Mouse (Mus musculus): ENCODE results near the gene Tmem110. TPM values are rescaled to one million over a fixed set of nuclear protein-coding genes. Genes with fewer than 3 reads are reported as not detected.
A peak's percentile ranks its signal among the peaks of the same experiment; 100 is the strongest.

The Tmem110 gene
- polyA plus RNA-seq, 1 experiment from 2014 or later, result 25.8 TPM

- 85% methylated on average over 10 of the region's 10 CpGs for WGBS
Observed at GRCm38 (mm10) chr14:30868826-30869225, 43.4 kb downstream of the Tmem110 start.

DNA sequence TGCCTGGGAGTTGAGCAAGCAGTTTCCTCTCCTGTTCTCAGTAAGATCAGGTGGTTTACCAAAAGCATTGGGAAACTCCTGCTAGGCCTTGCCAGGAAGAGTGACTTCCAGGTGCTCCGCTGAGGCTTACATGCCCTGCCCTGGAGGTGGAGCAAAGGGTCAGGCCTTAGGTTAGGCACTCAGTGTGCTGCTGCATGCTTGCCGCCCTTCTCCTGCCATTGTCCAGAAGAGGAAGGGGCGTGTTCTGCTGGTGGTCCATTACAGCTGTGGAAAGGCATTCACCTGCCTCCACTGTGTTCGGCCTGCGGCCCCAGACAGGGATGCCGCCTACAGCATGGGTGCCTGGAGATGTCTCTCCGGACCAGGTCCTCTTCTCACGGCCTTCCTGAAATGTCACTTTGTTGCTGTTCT lies 44.0 kb downstream of the Tmem110 start:
- peaks cover 25% of the 10 kb centered on the region for H3K4me1 ChIP-seq
- H3K9ac ChIP-seq, result no peak overlapping the region
- no peaks in the 10 kb centered on the region for H3K27me3 ChIP-seq
- H3K4me3 ChIP-seq (replicated peaks), result no peak overlapping the region
- 78% methylated on average over 8 of the region's 8 CpGs for WGBS
- peaks cover 53% of the 10 kb centered on the region for H3K36me3 ChIP-seq
- H3K27ac ChIP-seq, result peak overlapping the region; percentile 84
- no peak for ATAC-seq (replicated peaks; ENCODE audit: low FRiP score)
- no peak overlapping the region for H3K4me2 ChIP-seq
- H3K9me3 ChIP-seq (replicated peaks), result no peaks in the 10 kb centered on the region

More at GRCm38 (mm10) chr14:30868826-30869225, 43.4 kb downstream of the Tmem110 start:
- ATAC-seq (replicated peaks; ENCODE audit: low FRiP score), result no peak
- no peaks in the 10 kb centered on the region for H3K27me3 ChIP-seq
- no peak overlapping the region for H3K4me2 ChIP-seq
- H3K36me3 ChIP-seq, result peaks cover 50% of the 10 kb centered on the region
- H3K4me1 ChIP-seq, result peaks cover 19% of the 10 kb centered on the region
- no peak overlapping the region for H3K4me3 ChIP-seq (replicated peaks)
- no peak overlapping the region for H3K9ac ChIP-seq
- no peaks in the 10 kb centered on the region for H3K9me3 ChIP-seq (replicated peaks)
- no peak overlapping the region for H3K27ac ChIP-seq

DNA sequence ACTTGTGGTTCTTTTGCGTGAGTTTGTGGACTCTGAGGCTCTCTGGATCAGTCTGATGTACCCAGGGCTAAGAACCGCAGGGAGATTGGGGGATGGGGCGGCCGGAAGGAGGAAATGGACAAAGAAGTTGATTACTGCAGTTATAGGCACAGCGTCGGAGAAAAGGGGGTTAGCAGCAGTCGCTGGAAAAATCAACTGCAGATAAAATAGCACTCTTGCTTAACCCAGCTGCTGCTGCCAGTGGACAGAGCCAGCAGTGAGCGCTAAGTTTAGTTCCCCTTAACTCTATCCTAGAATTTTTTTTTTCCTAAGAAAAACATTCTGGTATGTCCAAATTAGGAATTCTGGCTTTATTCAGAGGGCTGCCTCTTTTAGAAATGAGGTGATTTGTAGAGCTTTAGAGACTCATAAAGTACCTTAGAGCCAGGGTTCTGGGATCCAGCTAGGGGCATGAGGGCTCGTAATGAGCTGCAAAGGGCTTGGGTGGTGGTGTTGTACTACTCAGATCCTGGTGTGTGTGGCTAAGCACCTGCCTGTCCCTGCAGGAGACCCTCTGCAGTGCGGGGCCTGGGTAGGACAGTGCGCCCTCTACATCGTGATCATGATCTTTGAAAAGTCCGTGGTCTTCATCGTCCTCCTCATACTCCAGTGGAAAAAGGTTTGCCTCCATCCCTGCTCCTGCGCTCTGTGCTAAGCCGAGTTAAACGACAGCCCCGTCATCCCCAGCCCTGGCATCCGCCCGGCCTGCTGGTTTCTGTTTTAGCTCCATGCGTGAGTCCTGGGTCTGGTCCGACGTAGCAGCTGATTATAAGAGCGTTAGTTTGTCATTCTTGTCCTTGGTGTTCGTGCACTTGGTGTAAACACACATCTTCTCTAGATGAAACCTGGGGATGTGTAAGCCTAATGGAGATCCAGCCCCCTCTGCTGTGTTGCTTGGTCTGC lies 45.1 kb downstream of the Tmem110 start:
- Histone ChIP-seq H3K4me3 (replicated peaks) (no peak overlapping the region), H3K27me3 (no peaks in the 10 kb centered on the region), H3K27ac (peak overlapping the region; percentile 84), H3K4me1 (peaks cover 33% of the 10 kb centered on the region), H3K9ac (no peak overlapping the region), H3K36me3 (peaks cover 46% of the 10 kb centered on the region), H3K9me3 (replicated peaks) (no peaks in the 10 kb centered on the region), H3K4me2 (no peak overlapping the region)
- 75% methylated on average over 25 of the region's 25 CpGs for WGBS
- ATAC-seq (replicated peaks; ENCODE audit: low FRiP score), result no peak

DNA sequence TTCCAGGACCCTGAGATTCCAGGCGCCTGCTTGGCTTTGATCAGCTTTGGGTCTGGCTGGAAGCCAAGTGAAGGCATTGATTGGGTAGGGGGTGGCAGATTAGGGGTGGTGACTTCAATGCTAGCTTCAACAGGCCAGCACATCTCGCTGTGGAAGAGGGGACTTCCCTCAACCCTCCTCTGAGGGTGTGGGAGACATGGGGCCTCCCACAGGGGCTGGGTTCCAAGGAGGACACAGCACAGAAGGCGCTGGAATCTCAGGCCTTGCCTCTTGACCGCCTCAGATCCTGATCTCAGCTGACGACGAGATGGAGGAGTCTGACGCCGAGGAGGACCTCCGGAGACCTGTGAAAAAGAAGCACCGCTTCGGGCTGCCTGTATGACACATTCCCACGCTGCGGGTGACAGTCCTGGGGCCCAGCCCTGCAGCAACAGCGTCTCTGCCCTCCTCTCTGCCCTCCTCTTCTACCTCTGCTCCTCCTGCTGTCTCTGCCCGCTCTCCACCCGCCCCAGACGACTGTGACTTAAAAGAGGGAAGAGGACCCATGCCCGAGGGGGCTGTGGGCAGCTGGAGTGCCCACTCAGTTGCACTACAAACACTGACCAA lies 48.8 kb downstream of the Tmem110 start:
- no peaks in the 10 kb centered on the region for H3K9me3 ChIP-seq (replicated peaks)
- no peak overlapping the region for H3K4me2 ChIP-seq
- H3K27ac ChIP-seq, result no peak overlapping the region
- WGBS, result 69% methylated on average over 18 of the region's 18 CpGs
- no peak overlapping the region for H3K9ac ChIP-seq
- no peak for ATAC-seq (replicated peaks; ENCODE audit: low FRiP score)
- no peaks in the 10 kb centered on the region for H3K27me3 ChIP-seq
- peaks cover 35% of the 10 kb centered on the region for H3K36me3 ChIP-seq
- no peak overlapping the region for H3K4me3 ChIP-seq (replicated peaks)
- H3K4me1 ChIP-seq, result peaks cover 53% of the 10 kb centered on the region

DNA sequence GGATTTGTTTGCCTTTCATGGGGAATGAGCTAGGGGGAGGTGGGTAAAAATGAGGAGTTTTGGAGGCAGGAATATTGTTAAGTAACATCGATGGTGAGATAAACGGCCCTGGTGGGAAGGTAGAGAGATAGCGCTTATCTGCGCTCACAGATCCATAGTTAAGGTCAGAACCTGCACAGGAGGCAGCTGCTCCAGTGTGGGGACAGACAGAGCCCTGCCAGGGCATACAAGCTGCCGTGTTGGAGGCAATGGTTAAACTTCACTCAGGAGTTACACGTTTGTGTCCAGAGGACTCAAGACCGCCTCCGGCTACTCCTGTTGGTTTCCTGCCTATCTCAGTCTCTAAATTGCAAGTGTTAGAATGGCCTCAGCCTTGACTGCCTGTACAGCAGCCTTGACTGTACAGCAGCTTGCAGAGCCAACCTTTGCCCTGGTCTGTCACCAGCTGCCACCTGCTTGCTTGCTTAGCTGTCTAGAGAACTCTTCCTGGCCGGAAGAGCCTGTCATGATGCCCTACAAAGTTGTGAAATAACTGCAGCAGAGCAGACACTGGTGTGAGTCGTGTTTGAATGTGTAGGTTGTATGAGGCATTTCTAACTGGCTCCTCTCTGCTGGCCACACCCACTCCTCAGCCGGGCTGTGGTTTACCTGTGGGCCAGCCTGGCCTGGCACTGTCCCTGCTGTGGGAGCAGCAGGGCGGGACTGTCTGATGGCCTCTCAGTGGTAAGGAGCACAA lies 49.9 kb downstream of the Tmem110 start:
- Histone ChIP-seq H3K27ac (peak overlapping the region; percentile 82), H3K27me3 (no peaks in the 10 kb centered on the region), H3K9ac (no peak overlapping the region), H3K4me2 (no peak overlapping the region), H3K36me3 (peaks cover 35% of the 10 kb centered on the region), H3K4me1 (peaks cover 54% of the 10 kb centered on the region), H3K4me3 (replicated peaks) (no peak overlapping the region), H3K9me3 (replicated peaks) (no peaks in the 10 kb centered on the region)
- whole genome bisulfite sequencing, result 70% methylated on average over 12 of the region's 12 CpGs
- peak; percentile 53 for ATAC-seq (replicated peaks; ENCODE audit: low FRiP score)

DNA sequence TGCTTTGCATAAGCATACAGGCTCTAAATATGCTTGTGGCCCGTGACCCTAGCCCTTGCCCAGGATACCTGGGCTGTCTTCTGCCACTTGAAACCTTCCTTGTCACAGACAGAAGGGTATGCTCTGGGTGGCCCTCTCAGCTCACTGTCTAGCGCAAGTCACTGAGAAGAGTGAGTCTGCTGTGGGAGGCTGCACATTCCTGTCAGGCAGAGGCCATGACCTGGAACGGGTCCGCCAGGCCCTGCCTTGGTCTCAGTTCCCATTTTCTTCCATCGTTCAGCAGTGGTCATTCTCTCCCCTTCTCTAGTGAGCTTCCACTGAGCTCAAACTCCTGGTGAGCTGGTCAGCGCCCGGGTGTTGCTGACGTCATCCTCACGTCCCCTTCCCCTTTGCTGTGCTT lies 50.6 kb downstream of the Tmem110 start:
- peak; percentile 76 for ATAC-seq (replicated peaks; ENCODE audit: low FRiP score)
- H3K9ac ChIP-seq, result 0 out of 2 replicates have a peak overlapping the region, but pooled peaks have one; percentile 1

GRCm38 (mm10) chr14:30876451-30876850 lies 51.1 kb downstream of the Tmem110 start:
- Histone ChIP-seq H3K4me3 (replicated peaks) (no peak overlapping the region), H3K4me1 (peaks cover 52% of the 10 kb centered on the region), H3K9me3 (replicated peaks) (no peaks in the 10 kb centered on the region), H3K4me2 (no peak overlapping the region; the same call in 1 of the 2 replicates), H3K36me3 (peaks cover 35% of the 10 kb centered on the region), H3K27me3 (no peaks in the 10 kb centered on the region), H3K9ac (0 out of 2 replicates have a peak overlapping the region, but pooled peaks have one; percentile 1), H3K27ac (peak overlapping the region; percentile 82)
- ATAC-seq (replicated peaks; ENCODE audit: low FRiP score), result no peak
- WGBS, result 83% methylated on average over 10 of the region's 10 CpGs

More for the DNA sequence above, 50.6 kb downstream of the Tmem110 start:
- peaks cover 35% of the 10 kb centered on the region for H3K36me3 ChIP-seq
- H3K27me3 ChIP-seq, result no peaks in the 10 kb centered on the region
- peaks cover 52% of the 10 kb centered on the region for H3K4me1 ChIP-seq
- no peak overlapping the region for H3K4me3 ChIP-seq (replicated peaks)
- peak overlapping the region; percentile 82 for H3K27ac ChIP-seq
- H3K4me2 ChIP-seq, result no peak overlapping the region; the same call in 1 of the 2 replicates
- no peaks in the 10 kb centered on the region for H3K9me3 ChIP-seq (replicated peaks)
- WGBS, result 38% methylated on average over 9 of the region's 9 CpGs

- Histone ChIP-seq H3K4me2 (no peak overlapping the region), H3K27ac (no peak overlapping the region), H3K9me3 (replicated peaks) (no peaks in the 10 kb centered on the region), H3K4me3 (replicated peaks) (no peak overlapping the region), H3K27me3 (no peaks in the 10 kb centered on the region), H3K4me1 (peaks cover 52% of the 10 kb centered on the region), H3K9ac (no peak overlapping the region), H3K36me3 (peaks cover 24% of the 10 kb centered on the region)
- ATAC-seq (replicated peaks; ENCODE audit: low FRiP score), result no peak
- WGBS, result 89% methylated on average over 3 of the region's 3 CpGs
Observed at GRCm38 (mm10) chr14:30877827-30878226, 52.4 kb downstream of the Tmem110 start.

DNA sequence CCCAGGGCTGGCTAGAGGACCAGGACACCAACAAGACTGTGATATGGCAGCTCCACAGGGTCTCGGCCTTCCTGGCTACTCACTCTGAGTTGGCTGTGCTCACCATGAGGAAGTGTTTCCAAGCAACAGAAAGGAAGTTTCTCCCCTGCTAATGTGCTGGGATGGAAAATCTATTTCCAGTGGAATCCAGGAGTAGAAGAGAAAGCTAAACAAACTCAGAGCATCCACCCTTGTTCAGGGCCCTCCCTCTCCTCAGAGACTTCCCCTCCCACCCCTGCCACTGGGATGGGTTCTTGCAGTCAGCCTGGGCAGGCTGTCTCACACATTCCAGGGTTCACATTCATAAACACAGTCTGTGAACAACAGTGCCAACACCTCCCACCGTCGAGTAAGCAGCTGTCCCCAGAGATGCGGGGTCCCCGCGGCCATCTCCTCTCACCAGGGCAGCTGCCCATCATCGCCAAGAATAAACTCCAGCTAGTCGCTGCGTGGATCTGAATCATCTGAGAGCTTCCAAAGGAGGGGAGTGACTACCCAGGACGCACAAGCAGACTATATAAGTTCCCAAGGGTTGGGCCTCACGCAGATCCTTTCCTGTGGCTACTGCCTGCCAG lies 53.7 kb downstream of the Tmem110 start, which contains the start of gene Mustn1:
Gene Mustn1, plus strand, starts transcription at position 243 of the 614 bp plus-strand sequence.
- Histone ChIP-seq H3K4me3 (replicated peaks) (no peak within 1 kb of the TSS), H3K4me2 (no peak within 1 kb of the TSS), H3K27ac (peak within 1 kb of the TSS; percentile 54), H3K9me3 (replicated peaks) (no peaks in the 10 kb centered on the region), H3K27me3 (no peaks in the 10 kb centered on the region), H3K36me3 (peaks cover 12% of the 10 kb centered on the region; the same call in 1 of the 2 replicates), H3K9ac (no peak within 1 kb of the TSS), H3K4me1 (peaks cover 46% of the 10 kb centered on the region)
- 67% methylated on average over 11 of the region's 11 CpGs for WGBS
- no peak for ATAC-seq (replicated peaks; ENCODE audit: low FRiP score)

- Histone ChIP-seq H3K9me3 (replicated peaks) (no peaks in the 10 kb centered on the region), H3K4me2 (no peak overlapping the region), H3K4me3 (replicated peaks) (no peak overlapping the region), H3K36me3 (peaks cover 7% of the 10 kb centered on the region; the same call in 1 of the 2 replicates), H3K9ac (no peak overlapping the region), H3K4me1 (peaks cover 39% of the 10 kb centered on the region), H3K27ac (peak overlapping the region; percentile 54; the same call in 1 of the 2 replicates), H3K27me3 (no peaks in the 10 kb centered on the region)
- 58% methylated on average over 9 of the region's 9 CpGs for WGBS
- 0 out of 2 replicates have a peak, but pooled peaks have one; percentile 8 for ATAC-seq (replicated peaks; ENCODE audit: low FRiP score)
Observed at GRCm38 (mm10) chr14:30879794-30880193, 54.4 kb downstream of the Tmem110 start.

GRCm38 (mm10) chr14:30880251-30880650 lies 54.9 kb downstream of the Tmem110 start:
- Histone ChIP-seq H3K4me2 (no peak overlapping the region), H3K27me3 (no peaks in the 10 kb centered on the region), H3K4me1 (peaks cover 36% of the 10 kb centered on the region), H3K4me3 (replicated peaks) (no peak overlapping the region), H3K9ac (no peak overlapping the region), H3K36me3 (peaks cover 7% of the 10 kb centered on the region; the same call in 1 of the 2 replicates), H3K27ac (0 out of 2 replicates have a peak overlapping the region, but pooled peaks have one; percentile 14), H3K9me3 (replicated peaks) (no peaks in the 10 kb centered on the region)
- no peak for ATAC-seq (replicated peaks; ENCODE audit: low FRiP score)
- WGBS, result 65% methylated on average over 8 of the region's 8 CpGs
